Mouse (Mus musculus) inflammation-experienced regulatory T-cells, adult 6 months (primary cell): Measurements from ENCODE around the gene Fbxo17. TPM values are rescaled to one million over a fixed set of nuclear protein-coding genes. Genes with fewer than 3 reads are reported as not detected.
A peak's percentile ranks its signal among the peaks of the same experiment; 100 is the strongest.

Source experiments
- ATAC-seq: one replicate; pipeline ENCODE4 v1.8.0; 2017
- polyA plus RNA-seq, 3 experiments: library from polyadenylated mRNA; unstranded; fragments of 100-300 nt; shearing (Covaris generic); gene quantifications; one replicate each; pipeline ENCODE4 v1.2.1; 2017

The Fbxo17 gene
- polyA plus RNA-seq, 3 experiments from 2014 or later = 1.4 to 9.9 (median 6.4) TPM

DNA sequence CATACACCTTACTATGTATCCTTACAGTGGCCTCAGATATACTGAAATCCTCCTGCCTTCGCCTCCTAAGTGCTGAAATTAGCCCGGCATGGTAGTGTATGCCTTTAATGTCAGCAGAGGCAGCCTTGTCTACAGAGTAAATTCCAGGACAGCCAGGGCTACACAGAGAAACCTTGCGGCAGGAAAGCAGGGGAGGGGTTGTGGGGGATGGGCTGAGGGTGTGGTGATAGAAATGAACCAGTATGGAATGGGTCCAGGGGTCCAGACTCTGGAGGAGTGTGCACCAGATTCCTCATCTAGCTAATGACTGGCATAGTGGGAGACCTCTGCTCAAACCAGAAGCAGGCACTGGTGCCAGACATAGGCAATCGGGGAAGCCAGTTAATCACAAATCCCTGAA, 2.6 kb downstream of the Fbxo17 start:
- no peak for ATAC-seq

DNA sequence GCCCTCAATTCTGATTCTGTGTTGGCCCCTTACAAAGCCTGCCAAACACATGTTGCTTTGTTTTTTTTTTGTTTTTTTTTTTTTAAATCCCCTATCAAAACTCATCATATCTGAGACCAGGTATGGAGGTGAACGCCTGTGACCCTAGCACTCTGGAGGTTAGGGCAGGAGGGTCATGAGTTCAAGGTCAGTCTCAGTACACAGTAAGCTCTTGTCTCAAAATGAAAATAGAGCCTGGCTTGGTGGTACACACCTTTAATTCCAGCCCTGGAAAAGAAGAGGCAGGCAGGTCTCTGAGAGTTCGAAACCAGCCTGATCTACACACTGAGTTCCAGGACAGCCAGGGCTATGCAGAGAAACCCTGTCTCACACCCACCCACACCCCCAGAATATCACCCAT, 3.0 kb downstream of the Fbxo17 start:
- no peak for ATAC-seq

DNA sequence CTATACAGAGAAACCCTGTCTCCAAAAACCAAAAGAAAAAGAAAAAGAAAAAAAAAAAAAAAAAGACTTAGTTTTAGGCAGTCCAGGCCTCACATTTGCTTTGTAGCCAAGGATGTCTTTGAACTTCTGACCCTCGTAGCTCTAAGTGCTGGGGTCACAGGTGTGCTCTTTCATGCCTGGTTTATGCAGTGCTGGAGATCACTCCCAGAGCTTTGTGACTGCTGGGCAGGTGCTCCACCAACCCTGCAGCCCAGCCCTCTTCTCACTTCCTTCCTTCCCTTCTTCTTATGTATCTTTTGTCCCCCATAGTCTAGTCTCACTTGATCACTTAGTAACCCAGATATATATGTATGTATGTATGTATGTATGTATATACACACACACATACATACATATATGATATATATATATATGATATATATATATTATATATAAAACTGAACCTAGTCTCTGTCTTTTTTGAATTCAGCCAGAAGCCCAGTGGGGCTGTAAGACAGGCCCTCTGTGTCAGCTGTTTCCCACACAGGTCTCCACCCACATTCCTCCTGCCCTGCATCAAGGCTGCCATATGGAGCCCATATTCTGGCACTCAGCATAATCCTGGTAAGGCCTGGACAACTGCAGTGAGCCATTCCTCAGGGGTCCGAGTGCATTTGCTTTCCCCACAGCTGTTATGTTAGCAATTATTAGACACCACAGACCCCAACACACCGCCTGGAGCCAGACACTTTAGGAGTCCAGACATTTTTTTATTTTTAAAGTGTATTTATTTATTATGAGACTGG, 4.3 kb downstream of the Fbxo17 start:
- no peak for ATAC-seq

DNA sequence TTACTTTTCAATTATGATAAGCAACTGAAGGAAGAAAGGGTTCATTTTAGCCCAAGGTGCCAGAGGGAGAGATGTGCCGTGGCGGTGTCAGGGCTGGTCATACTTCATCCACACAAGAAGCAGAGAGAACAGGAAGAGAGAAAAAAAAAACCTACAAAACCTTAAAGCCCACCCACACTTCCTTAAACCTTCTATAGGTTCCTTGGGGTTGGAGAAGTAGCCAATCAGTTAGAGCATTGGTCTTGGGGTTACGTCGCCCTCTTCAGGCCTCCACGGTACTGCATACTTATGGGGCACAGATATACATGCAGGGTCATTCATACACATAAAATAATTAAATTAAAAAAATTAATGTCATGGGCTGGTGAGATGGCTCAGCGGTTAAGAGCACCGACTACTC, 5.5 kb downstream of the Fbxo17 start:
- ATAC-seq = no peak

DNA sequence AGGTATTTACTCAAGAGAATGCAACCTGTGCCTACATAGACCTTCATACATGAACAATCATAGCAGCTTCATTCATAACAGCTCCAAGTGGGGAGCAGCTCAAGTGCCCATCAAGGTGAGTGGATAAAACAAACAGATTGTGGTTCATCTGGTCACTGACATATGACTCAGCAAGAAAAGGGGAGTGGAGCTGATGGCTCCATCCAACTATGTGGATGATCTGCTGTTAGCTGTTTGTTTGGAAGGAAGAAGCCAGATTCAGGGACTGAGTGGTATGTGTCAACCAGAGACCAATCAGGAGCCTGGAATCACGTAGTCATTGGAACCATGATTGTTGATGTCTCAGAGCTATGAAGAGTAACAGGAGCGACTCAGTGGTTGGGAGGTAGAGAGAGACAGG, 8.0 kb downstream of the Fbxo17 start:
- no peak for ATAC-seq

DNA sequence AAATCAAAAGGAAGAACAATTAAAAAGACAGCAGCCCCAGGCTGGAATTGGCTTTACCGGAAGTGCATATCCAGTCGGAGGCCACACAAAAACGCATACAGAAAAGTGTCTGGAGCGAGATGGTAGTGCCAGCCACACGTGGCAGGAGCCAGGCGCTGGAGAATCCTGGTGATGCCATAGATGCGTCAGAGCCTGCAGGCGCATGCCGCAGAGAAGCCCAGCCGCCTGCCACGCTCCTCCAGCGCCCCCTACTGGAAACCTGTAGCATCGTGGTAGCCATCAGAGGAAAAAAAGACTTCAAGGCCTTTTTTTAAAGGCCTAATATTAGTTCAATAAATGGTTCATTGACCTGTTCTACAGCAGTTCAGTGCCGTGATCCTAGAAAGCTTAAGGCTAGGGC, 10.0 kb downstream of the Fbxo17 start:
- ATAC-seq = peak; percentile 87

DNA sequence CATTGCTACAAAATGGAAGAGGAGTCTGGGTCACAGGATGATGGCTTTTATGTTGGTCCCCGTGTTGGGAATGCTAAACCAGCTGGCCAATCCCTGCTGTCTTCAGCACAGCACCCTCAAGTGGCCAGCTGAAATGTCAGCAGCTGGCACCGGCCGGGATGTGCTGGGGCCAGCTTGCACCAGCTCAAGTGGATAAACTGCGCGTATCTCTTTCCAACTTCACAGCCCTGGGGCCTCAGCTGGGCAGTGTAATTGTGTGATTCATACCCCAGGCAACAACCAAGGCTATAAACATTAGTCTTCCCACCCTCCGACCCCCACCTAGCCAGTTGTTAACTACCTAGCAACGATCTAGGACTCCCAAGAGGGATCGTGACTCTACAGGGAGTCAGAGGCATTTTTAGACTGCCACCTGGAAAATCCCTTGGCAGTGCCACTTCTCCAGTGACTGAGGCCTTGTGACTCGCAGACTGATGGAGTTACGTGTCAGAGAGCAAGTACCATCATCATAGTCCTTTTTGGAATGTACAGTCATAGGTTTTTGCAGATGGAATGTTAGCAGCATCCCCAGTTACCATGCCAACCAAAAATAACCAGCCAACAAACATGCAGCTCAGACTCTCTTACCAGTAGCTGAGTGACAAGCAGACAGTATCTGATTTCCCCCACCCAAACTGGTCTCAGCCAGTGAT, 11.2 kb downstream of the Fbxo17 start:
- ATAC-seq = no peak

DNA sequence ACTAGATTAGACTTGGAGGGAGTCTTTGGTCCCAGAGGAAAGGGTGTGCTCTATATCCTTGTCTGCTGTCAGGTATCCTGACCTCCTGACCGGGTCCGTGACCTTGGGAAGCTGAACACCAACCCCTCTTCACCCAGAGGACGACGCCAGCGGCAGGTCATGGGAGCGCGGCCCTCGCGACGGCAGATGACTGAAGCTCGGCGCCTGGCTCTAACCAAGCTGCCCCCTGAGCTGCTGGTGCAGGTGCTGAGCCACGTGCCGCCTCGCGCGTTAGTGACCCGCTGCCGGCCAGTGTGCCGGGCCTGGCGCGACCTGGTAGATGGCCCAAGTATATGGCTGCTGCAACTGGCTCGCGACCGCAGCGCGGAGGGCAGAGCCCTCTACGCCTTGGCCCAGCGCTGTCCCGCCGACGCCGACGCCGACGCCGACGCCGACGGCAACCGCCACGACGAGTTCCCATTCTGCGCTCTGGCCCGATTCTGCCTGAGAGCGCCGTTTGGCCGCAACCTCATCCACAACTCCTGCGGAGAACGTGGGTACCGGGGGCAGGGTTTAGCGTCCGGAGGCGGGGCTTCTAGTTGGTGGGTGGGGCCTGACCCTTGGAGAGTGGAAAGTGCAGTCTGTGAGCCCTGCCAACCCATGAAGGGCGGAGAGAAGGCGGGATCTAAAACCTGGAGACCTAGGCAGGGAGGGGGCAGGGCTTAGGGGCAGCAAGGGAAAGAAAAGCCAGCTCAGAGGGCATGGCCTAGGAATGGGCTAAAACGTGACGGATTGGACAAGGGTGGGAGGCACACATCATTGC, 15.9 kb downstream of the Fbxo17 start:
- ATAC-seq = peak; percentile 63

DNA sequence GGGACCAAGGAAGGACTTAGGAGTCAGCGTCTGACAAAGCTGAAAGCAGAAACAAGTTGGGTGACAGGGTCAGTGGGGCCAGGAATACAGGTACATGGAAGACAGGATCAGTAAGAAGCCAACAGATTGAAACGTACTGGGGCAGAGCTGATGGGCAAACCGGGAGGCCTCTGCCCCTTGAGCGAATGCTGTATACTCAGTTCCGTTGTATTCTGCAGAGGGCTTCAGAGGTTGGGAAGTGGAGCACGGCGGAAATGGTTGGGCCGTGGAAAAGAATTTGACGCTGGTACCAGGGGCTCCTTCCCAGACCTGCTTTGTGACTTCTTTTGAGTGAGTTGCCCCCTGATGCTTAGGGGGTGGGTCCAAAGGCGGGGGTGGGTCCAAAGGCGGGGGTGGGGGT, 16.6 kb downstream of the Fbxo17 start:
- no peak for ATAC-seq

DNA sequence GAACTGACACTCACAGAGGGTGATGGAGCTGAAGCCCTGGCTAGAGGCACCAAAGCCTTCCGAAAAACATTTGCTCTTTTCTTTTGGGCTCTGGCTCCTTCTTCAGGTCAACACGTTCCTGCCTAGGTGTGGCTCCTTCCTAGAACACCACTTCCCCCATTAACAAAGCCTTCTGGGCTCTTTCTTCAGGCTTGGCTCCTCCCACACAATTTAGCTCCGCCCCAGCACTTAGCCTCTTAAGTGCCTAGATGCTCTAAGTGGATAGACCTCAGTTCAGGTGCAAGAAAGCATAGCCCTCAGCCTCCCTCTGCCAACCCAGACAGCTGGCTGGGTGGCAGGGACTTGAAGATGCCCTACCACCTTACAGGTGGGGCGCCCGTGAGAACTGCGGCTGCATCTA, 19.1 kb downstream of the Fbxo17 start:
- ATAC-seq = no peak

DNA sequence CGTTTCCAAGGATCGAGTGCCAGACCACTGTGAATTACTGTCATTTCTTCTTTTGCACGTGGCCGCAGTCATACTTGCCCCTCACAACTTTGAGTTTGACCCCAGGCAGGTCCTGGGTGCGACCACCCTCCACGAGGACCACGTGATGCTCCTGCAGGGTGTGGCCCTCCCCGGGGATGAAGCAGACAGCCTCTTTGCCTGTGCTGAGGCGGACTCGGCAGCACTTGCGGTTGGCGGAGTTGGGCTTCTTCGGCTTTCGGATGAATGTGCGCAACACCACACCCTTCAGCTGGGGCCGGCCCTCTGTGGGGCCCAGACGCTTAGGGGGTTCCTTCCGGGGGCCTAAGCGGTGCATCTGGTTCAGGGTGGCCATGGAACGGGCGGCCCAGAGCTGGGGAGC, 23.2 kb downstream of the Fbxo17 start:
- no peak for ATAC-seq

DNA sequence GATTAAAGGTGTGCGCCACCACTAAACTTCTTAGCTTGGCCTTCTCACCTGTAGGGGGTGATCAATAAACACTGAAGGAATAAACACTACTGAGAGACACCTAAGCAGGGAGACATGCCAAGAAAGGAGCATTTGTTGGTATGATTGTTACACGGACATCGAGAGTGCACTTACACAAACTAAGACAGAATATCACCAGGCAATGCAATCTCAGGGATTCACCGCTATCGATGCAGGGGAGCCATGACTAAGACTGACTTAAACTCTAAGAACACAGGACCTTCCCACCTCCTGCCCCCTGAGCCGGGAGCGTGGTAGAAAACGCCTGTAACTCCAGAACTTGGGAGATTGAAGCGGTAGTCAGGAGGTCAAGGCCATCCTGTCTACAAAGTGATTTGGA, 24.3 kb downstream of the Fbxo17 start:
- no peak for ATAC-seq

DNA sequence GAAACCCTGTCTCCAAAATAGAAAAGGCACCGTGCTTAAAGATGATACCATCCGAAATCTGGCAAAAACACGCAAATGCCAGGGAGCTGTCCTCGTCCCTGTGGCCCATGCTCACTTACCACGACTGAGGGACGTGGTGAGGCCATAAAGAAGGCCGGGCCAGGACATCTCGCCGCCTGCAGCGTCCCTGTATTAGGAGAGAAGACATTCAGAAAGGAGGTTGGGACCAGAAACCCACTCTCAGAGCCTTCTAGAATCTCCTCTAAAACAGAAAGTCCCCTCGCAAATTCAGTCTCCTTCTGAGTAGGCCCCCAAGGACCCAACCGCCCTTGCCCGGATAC, 24.7 kb downstream of the Fbxo17 start:
- ATAC-seq = peak; percentile 19

DNA sequence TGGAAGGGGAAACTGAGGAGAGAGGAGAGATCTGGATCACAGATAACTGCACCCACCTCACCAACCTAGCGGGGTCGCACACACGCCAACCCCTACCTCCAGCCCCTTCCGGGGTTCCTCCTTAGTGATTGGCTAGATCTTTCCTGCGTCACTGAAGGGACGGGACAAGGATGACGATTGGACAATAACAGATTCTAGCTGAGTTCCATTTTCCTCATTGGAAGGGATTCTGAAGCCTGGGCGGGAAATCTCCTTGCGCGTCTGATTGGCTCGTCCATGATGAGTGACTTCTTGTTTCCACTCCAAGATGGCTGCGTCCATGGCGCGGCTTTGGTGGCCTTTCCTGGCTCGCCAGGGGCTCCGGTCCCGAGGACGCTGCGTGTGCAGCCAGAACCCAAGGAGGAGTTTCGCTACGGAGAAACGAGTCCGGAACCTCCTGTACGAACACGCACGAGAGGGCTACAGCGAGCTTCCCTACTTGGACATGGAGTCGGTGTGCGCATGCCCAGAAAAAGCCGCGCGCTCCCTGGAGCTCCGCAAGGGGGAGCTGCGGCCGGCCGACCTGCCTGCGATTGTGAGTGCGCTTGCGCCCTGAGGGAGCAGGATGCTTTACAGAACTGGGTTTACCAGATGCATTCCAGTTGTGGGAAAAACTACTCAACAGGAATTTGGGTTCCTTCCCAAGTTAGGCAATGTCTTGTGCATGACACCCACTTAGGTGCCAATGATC, 25.3 kb downstream of the Fbxo17 start, which contains the start of the genes Mrps12 and Sars2:
Gene Mrps12 (minus strand): TSS at position 112 of the 730 bp plus-strand sequence.
Gene Sars2 (plus strand): TSS at position 284 of the 730 bp plus-strand sequence.
- peak; percentile 98 for ATAC-seq

DNA sequence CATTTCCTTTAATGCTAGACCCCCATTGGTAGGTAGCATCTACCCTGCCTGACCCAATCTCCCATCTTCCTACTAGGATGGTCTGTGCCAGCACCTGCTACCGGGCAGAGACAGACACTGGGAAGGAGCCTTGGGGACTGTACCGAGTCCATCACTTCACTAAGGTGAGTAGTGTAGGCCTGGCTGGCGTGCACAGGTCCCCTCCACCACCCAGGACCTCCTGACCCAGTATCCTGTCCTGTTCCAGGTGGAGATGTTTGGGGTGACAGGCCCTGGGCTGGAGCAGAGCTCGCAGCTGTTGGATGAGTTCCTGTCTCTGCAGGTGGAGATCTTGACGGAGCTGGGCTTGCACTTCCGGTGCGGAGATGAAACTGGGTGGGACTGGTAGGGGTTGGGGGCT, 33.3 kb downstream of the Fbxo17 start:
- ATAC-seq = no peak

DNA sequence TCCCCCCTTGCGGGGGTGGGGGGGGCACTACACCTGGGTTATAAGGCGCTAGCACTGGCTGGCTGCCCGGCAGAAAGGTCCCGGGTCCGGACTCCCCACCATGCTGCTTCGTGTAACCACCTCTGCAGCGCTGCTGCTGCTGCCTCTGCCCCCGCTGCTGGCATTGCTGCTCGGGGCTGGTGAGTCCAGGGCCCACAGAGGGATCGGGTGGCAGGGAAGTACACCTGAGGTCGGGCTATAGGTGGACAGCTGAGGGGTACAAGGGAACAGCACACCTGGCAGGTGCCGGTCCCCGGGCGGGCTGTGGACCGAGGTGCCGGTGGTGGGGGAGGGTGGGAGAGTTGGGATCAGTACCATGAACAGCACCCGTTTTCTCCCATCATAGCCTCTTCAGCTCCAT, 39.5 kb downstream of the Fbxo17 start, which contains the start of gene Ccer2:
Gene Ccer2 (plus strand): TSS at position 96 of the 400 bp plus-strand sequence.
- ATAC-seq = no peak

DNA sequence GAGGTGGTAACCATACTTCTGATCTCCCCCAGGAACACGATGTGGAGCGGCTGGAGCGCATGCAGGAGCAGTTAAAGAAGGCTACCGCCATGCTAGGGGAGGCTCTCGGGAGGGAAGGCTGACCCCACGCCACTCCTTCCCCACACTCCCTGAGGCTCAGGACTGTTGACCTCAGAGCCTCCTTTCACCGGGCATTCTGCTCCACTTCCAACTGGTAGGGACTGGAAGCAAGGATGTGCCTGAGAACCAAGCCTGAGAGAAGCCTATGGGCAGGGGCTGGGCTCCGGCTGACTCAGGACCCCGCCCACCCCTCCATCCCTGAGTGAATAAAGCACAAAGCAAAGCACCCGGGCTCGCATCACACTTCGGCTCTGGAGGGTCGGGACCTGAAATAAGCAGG, 42.0 kb downstream of the Fbxo17 start:
- no peak for ATAC-seq

DNA sequence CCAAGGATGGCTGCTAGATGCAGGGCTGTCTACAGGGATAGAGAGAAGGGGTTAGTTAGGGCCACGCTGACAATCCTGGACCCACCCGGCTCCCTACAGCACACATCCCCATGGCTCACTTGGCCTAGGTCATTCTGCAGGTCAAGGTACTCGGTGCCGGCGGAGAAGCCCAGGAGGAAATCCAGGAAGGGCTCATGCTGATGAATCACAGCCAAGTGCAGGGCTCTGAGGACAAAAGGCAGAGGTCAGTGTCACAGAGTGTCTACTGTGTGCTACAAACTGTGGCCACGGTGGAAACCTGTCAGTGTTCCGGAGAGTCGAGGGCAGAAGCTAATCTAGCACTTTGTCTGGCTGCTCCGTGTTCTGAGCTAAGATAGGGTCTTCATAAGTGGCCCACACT, 45.3 kb downstream of the Fbxo17 start:
- no peak for ATAC-seq

DNA sequence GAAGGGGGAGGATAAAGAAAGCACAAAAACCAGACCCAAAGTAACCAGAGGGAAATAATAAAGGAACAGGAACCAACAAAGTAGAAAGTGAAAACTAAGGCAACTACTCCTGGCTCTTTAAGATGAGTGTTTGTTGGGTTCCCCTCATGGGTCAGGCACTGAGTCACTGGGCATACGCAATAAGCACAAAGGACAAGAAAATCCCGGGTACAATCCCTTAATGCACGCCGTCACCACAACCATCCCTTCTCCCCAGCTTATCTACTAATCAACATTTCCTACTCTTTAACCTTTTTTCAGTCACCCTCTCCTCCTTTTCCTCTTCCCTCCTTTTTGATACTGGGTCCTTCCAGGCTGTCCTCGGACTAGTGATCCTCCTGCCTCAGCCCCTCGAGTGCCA, 48.6 kb downstream of the Fbxo17 start:
- no peak for ATAC-seq

DNA sequence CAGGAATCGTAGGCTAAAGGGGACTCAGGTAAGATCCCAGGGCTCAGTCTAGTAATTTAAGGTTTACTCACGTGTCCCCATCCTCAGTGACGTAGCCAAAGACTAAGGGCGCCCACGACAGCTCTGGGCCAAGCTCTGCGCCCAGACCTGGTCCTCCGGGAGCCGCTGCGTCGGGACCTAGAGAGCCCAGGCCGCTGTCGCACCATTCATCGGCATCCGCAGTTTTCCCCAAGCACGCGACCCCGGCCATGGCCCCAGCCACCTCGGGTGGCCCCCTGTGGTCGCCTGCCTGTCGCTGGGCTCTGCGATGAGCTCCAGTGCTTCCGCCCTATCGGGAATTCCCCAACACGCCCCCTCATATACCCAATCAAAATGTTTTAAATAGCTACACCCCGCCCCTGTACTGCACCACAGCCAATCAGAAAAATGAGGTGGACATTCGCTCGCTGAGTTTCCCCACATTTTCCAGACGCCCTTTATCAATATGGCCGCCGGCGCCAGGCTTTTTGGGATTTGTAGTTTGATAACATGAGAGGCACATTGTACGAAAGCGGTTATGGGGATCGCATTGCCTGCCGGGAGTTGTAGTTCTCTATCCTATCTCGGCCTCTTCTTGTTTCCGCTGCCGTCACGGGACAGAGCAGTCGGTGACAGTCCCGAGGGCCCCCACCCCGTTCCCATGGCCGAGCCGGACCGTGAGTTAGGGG, 49.7 kb downstream of the Fbxo17 start, which contains the start of gene Sirt2:
Gene Sirt2 (plus strand): TSS at position 563 of the 707 bp plus-strand sequence.
- peak; percentile 95 for ATAC-seq

DNA sequence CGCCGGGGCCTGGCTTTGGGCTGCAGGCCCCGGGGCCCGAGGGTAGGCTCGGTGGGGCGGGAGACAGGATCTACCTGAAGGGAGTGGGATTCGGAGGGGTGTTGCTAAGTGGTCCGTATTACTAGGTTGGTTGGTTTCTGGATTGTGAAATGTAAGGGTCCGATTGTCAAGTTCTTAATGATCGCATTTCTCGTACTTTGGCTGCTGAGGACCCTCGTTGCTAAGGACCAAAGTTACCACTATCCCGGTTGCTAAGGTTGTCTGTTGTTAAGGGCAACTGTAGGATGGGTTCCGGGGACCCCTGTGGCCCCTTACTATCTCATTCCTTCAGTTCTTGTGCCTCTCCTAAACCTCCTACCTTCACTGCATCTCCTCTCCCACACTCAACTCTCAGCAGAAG, 50.3 kb downstream of the Fbxo17 start:
- ATAC-seq = no peak

DNA sequence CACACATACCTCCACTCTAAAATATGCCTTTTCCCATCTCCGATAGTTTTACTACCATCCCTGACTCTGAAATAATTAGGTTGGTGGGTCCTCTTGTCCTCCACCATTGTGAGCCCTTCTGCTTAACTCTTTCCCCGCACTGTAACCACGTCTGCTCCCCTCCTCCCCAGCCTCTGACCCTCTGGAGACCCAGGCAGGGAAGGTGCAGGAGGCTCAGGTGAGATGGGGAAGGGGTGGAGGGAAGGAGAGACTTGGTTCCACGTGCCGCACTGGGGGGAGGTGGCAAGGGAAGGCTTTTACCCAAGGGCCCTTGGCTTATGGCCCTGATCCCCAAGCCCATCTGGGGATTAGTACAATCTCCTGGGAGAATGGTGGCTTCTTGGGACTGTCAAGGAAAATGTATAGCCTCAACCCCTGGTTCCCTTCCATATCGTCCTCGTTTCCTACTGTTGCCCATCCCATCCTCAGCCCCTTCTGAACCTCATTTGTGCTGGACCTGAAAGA, 50.9 kb downstream of the Fbxo17 start, which contains the start of gene Nfkbib:
Gene Nfkbib (minus strand): TSS at position 51 of the 504 bp plus-strand sequence.
- no peak for ATAC-seq
